Mouse (Mus musculus) fat pad, adult 2 months (tissue): Measurements from ENCODE around the gene Tmed8.

Source experiments
- DNase-seq: peaks from one replicate; pipeline ENCODE4 v3.0.0-alpha.2; 2011; ENCODE audit warnings: low read depth, low spot score; ENCODE audit errors: extremely low read depth

Gene Tmed8

GRCm38 (mm10) chr12:87160815-87161214 lies 39.4 kb downstream of the Tmed8 start:
- DNase-seq, result no peak

GRCm38 (mm10) chr12:87160310-87160709 lies 39.9 kb downstream of the Tmed8 start:
- no peak for DNase-seq

- no peak for DNase-seq
Observed at GRCm38 (mm10) chr12:87158099-87158498, 42.2 kb downstream of the Tmed8 start.

- DNase-seq, result peak; percentile 73
Observed at GRCm38 (mm10) chr12:87157361-87157760, 42.9 kb downstream of the Tmed8 start.

- peak; percentile 83 for DNase-seq
Observed at GRCm38 (mm10) chr12:87154448-87154847, 45.8 kb downstream of the Tmed8 start.

GRCm38 (mm10) chr12:87149471-87149870 lies 50.8 kb downstream of the Tmed8 start:
- DNase-seq, result no peak

GRCm38 (mm10) chr12:87148136-87148535 lies 52.1 kb downstream of the Tmed8 start:
- no peak for DNase-seq

GRCm38 (mm10) chr12:87147395-87148089 lies 52.7 kb downstream of the Tmed8 start, which contains the start of gene Pomt2:
Pomt2 (minus strand) TSS chr12:87147968.
- peak; percentile 61 for DNase-seq

GRCm38 (mm10) chr12:87146966-87147365 lies 53.3 kb downstream of the Tmed8 start, which contains the start of gene Gstz1:
Gstz1 (plus strand) TSS chr12:87147165.
- DNase-seq, result peak; percentile 54

- DNase-seq, result no peak
Observed at GRCm38 (mm10) chr12:87142156-87142555, 58.1 kb downstream of the Tmed8 start.

- DNase-seq, result no peak
Observed at GRCm38 (mm10) chr12:87138768-87139167, 61.5 kb downstream of the Tmed8 start.

GRCm38 (mm10) chr12:87138342-87138701 lies 61.9 kb downstream of the Tmed8 start:
- no peak for DNase-seq

- no peak for DNase-seq
Observed at GRCm38 (mm10) chr12:87137439-87138341, 62.6 kb downstream of the Tmed8 start.

GRCm38 (mm10) chr12:87132784-87133183 lies 67.5 kb downstream of the Tmed8 start:
- no peak for DNase-seq

GRCm38 (mm10) chr12:87132210-87132609 lies 68.0 kb downstream of the Tmed8 start:
- DNase-seq, result no peak

GRCm38 (mm10) chr12:87131619-87132018 lies 68.6 kb downstream of the Tmed8 start:
- DNase-seq, result no peak

GRCm38 (mm10) chr12:87131181-87131580 lies 69.1 kb downstream of the Tmed8 start:
- DNase-seq, result no peak

- DNase-seq, result no peak
Observed at GRCm38 (mm10) chr12:87130224-87130623, 70.0 kb downstream of the Tmed8 start.

GRCm38 (mm10) chr12:87127256-87127655 lies 73.0 kb downstream of the Tmed8 start:
- no peak for DNase-seq

- DNase-seq, result no peak
Observed at GRCm38 (mm10) chr12:87121918-87122589, 78.2 kb downstream of the Tmed8 start.
